Mouse (Mus musculus): ENCODE results near the gene Hoxa10. TPM values are rescaled to one million over a fixed set of nuclear protein-coding genes. Genes with fewer than 3 reads are reported as not detected.

Gene Hoxa10
- polyA plus RNA-seq, 1 experiment from 2014 or later = 10.0 TPM

GRCm38 (mm10) chr6:52209685-52210046 is 31.0 kb downstream of the Hoxa10 start:
- peak overlapping the region; percentile 63 for H3K4me2 ChIP-seq (ENCODE audit: low read depth, low read length)
- no peak for ATAC-seq
- H3K27ac ChIP-seq (ENCODE audit: low read length) = no peak overlapping the region
- H3K4me3 ChIP-seq (ENCODE audit: low read length) = peak overlapping the region; percentile 40
- H3K9ac ChIP-seq (ENCODE audit: low read depth, low read length) = peak overlapping the region; percentile 30
- 34% methylated on average over 12 of the region's 12 CpGs for WGBS
- H3K4me1 ChIP-seq (ENCODE audit: control insufficient read depth, insufficient read depth, low read length) = peaks cover 24% of the 10 kb centered on the region
- peaks cover 55% of the 10 kb centered on the region for H3K27me3 ChIP-seq (replicated peaks; ENCODE audit: control insufficient read depth, insufficient read depth, low read length)
- no peaks in the 10 kb centered on the region for H3K9me3 ChIP-seq (ENCODE audit: control insufficient read depth, low read length)
- no peaks in the 10 kb centered on the region for H3K36me3 ChIP-seq (ENCODE audit: control insufficient read depth, insufficient read depth, low read length)

GRCm38 (mm10) chr6:52208868-52209684 is 31.6 kb downstream of the Hoxa10 start:
- H3K9ac ChIP-seq (ENCODE audit: low read depth, low read length) = peak overlapping the region; percentile 66
- 26% methylated on average over 18 of the region's 18 CpGs for WGBS

GRCm38 (mm10) chr6:52208072-52208867 is 32.4 kb downstream of the Hoxa10 start, which contains the start of gene Hoxa6:
TSS of gene Hoxa6 (minus strand) at chr6:52208722.
- ATAC-seq = no peak
- Histone ChIP-seq H3K4me2 (ENCODE audit: low read depth, low read length) (peak within 1 kb of the TSS; percentile 63), H3K4me3 (ENCODE audit: low read length) (peak within 1 kb of the TSS; percentile 40), H3K9me3 (ENCODE audit: control insufficient read depth, low read length) (no peaks in the 10 kb centered on the region), H3K27ac (ENCODE audit: low read length) (peak within 1 kb of the TSS; percentile 47; the same call in 1 of the 2 replicates), H3K4me1 (ENCODE audit: control insufficient read depth, insufficient read depth, low read length) (peaks cover 21% of the 10 kb centered on the region), H3K27me3 (replicated peaks; ENCODE audit: control insufficient read depth, insufficient read depth, low read length) (peaks cover 45% of the 10 kb centered on the region), H3K36me3 (ENCODE audit: control insufficient read depth, insufficient read depth, low read length) (no peaks in the 10 kb centered on the region), H3K9ac (ENCODE audit: low read depth, low read length) (peak within 1 kb of the TSS; percentile 66)
- WGBS = 4% methylated on average over 47 of the region's 47 CpGs

More at GRCm38 (mm10) chr6:52208868-52209684, 31.6 kb downstream of the Hoxa10 start:
- Histone ChIP-seq H3K4me2 (ENCODE audit: low read depth, low read length) (peak overlapping the region; percentile 63), H3K36me3 (ENCODE audit: control insufficient read depth, insufficient read depth, low read length) (no peaks in the 10 kb centered on the region), H3K9me3 (ENCODE audit: control insufficient read depth, low read length) (no peaks in the 10 kb centered on the region), H3K4me3 (ENCODE audit: low read length) (peak overlapping the region; percentile 40), H3K4me1 (ENCODE audit: control insufficient read depth, insufficient read depth, low read length) (peaks cover 24% of the 10 kb centered on the region), H3K27ac (ENCODE audit: low read length) (peak overlapping the region; percentile 5; the same call in 1 of the 2 replicates), H3K27me3 (replicated peaks; ENCODE audit: control insufficient read depth, insufficient read depth, low read length) (peaks cover 49% of the 10 kb centered on the region)
- ATAC-seq = no peak

- ATAC-seq = no peak
- H3K4me1 ChIP-seq (ENCODE audit: control insufficient read depth, insufficient read depth, low read length) = peaks cover 16% of the 10 kb centered on the region
- H3K4me2 ChIP-seq (ENCODE audit: low read depth, low read length) = no peak overlapping the region
- H3K27me3 ChIP-seq (replicated peaks; ENCODE audit: control insufficient read depth, insufficient read depth, low read length) = peaks cover 41% of the 10 kb centered on the region
- no peaks in the 10 kb centered on the region for H3K9me3 ChIP-seq (ENCODE audit: control insufficient read depth, low read length)
- no peak overlapping the region for H3K4me3 ChIP-seq (ENCODE audit: low read length)
- H3K9ac ChIP-seq (ENCODE audit: low read depth, low read length) = no peak overlapping the region
- H3K27ac ChIP-seq (ENCODE audit: low read length) = peak overlapping the region; percentile 32; the same call in 1 of the 2 replicates
- H3K36me3 ChIP-seq (ENCODE audit: control insufficient read depth, insufficient read depth, low read length) = no peaks in the 10 kb centered on the region
Measured at GRCm38 (mm10) chr6:52207684-52207976, 33.0 kb downstream of the Hoxa10 start.

- Histone ChIP-seq H3K4me1 (ENCODE audit: control insufficient read depth, insufficient read depth, low read length) (peaks cover 16% of the 10 kb centered on the region), H3K4me2 (ENCODE audit: low read depth, low read length) (peak overlapping the region; percentile 74; the same call in 1 of the 2 replicates), H3K4me3 (ENCODE audit: low read length) (no peak overlapping the region), H3K36me3 (ENCODE audit: control insufficient read depth, insufficient read depth, low read length) (no peaks in the 10 kb centered on the region), H3K9me3 (ENCODE audit: control insufficient read depth, low read length) (no peaks in the 10 kb centered on the region), H3K27me3 (replicated peaks; ENCODE audit: control insufficient read depth, insufficient read depth, low read length) (peaks cover 38% of the 10 kb centered on the region), H3K27ac (ENCODE audit: low read length) (peak overlapping the region; percentile 32; the same call in 1 of the 2 replicates), H3K9ac (ENCODE audit: low read depth, low read length) (peak overlapping the region; percentile 22; the same call in 1 of the 2 replicates)
- ATAC-seq = no peak
- 28% methylated on average over 4 of the region's 4 CpGs for WGBS
Measured at GRCm38 (mm10) chr6:52206882-52207683, 33.6 kb downstream of the Hoxa10 start.

GRCm38 (mm10) chr6:52205638-52206621 is 34.7 kb downstream of the Hoxa10 start:
- 22% methylated on average over 55 of the region's 55 CpGs for WGBS
- peaks cover 19% of the 10 kb centered on the region for H3K4me1 ChIP-seq (ENCODE audit: control insufficient read depth, insufficient read depth, low read length)
- H3K27me3 ChIP-seq (replicated peaks; ENCODE audit: control insufficient read depth, insufficient read depth, low read length) = peaks cover 28% of the 10 kb centered on the region

GRCm38 (mm10) chr6:52205221-52205620 is 35.4 kb downstream of the Hoxa10 start:
- WGBS = 22% methylated on average over 14 of the region's 14 CpGs
- Histone ChIP-seq H3K9me3 (ENCODE audit: control insufficient read depth, low read length) (no peaks in the 10 kb centered on the region), H3K27me3 (replicated peaks; ENCODE audit: control insufficient read depth, insufficient read depth, low read length) (peaks cover 26% of the 10 kb centered on the region), H3K27ac (ENCODE audit: low read length) (peak overlapping the region; percentile 61), H3K4me3 (ENCODE audit: low read length) (peak overlapping the region; percentile 28), H3K4me2 (ENCODE audit: low read depth, low read length) (peak overlapping the region; percentile 74), H3K4me1 (ENCODE audit: control insufficient read depth, insufficient read depth, low read length) (peaks cover 23% of the 10 kb centered on the region), H3K36me3 (ENCODE audit: control insufficient read depth, insufficient read depth, low read length) (no peaks in the 10 kb centered on the region), H3K9ac (ENCODE audit: low read depth, low read length) (peak overlapping the region; percentile 66)
- no peak for ATAC-seq

More at GRCm38 (mm10) chr6:52205638-52206621, 34.7 kb downstream of the Hoxa10 start:
- Histone ChIP-seq H3K4me2 (ENCODE audit: low read depth, low read length) (peak overlapping the region; percentile 74), H3K4me3 (ENCODE audit: low read length) (peak overlapping the region; percentile 28), H3K36me3 (ENCODE audit: control insufficient read depth, insufficient read depth, low read length) (no peaks in the 10 kb centered on the region), H3K9me3 (ENCODE audit: control insufficient read depth, low read length) (no peaks in the 10 kb centered on the region), H3K27ac (ENCODE audit: low read length) (peak overlapping the region; percentile 61), H3K9ac (ENCODE audit: low read depth, low read length) (peak overlapping the region; percentile 66)
- ATAC-seq = no peak

GRCm38 (mm10) chr6:52204050-52204752 is 36.5 kb downstream of the Hoxa10 start, which contains the start of gene Hoxa5:
TSS of gene Hoxa5 (minus strand) at chr6:52204587.
- 3% methylated on average over 65 of the region's 65 CpGs for WGBS
- Histone ChIP-seq H3K4me1 (ENCODE audit: control insufficient read depth, insufficient read depth, low read length) (peaks cover 29% of the 10 kb centered on the region), H3K9ac (ENCODE audit: low read depth, low read length) (peak within 1 kb of the TSS; percentile 81), H3K27ac (ENCODE audit: low read length) (peak within 1 kb of the TSS; percentile 65), H3K4me2 (ENCODE audit: low read depth, low read length) (peak within 1 kb of the TSS; percentile 74), H3K36me3 (ENCODE audit: control insufficient read depth, insufficient read depth, low read length) (no peaks in the 10 kb centered on the region), H3K9me3 (ENCODE audit: control insufficient read depth, low read length) (no peaks in the 10 kb centered on the region), H3K27me3 (replicated peaks; ENCODE audit: control insufficient read depth, insufficient read depth, low read length) (peaks cover 18% of the 10 kb centered on the region), H3K4me3 (ENCODE audit: low read length) (peak within 1 kb of the TSS; percentile 60)
- peak; percentile 69 for ATAC-seq

Data from intestine, embryonic 16.5 days (tissue).